Mouse (Mus musculus): ENCODE measurements around the gene Taf10. TPM values are rescaled to one million over a fixed set of nuclear protein-coding genes. Genes with fewer than 3 reads are reported as not detected.

Gene Taf10
- 177 and 188 TPM in 2 replicates for polyA plus RNA-seq (2016; fragmentation: Nextera tagmentation; extraction: Ambion mirVana)

- Histone ChIP-seq H3K27ac (peak within 1 kb of the TSS; percentile 95), H3K4me1 (replicated peaks) (peaks cover 29% of the 10 kb centered on the region), H3K27me3 (ENCODE audit: insufficient read depth, poor library complexity, severe bottlenecking) (no peaks in the 10 kb centered on the region), H3K4me3 (peak within 1 kb of the TSS; percentile 97), H3K36me3 (peaks cover 65% of the 10 kb centered on the region), H3K9me3 (no peaks in the 10 kb centered on the region)
- DNase-seq (ENCODE audit: low spot score) = peak; percentile 92
- WGBS = under 1% methylated on average over 67 of the region's 67 CpGs
These were observed at the start of gene Taf10 for GRCm38 (mm10) chr7:105743926-105744590. Gene Taf10, minus strand, starts transcription at chr7:105744361.

GRCm38 (mm10) chr7:105793701-105794100 is 49.5 kb upstream of the Taf10 start:
- Histone ChIP-seq H3K4me3 (no peak overlapping the region), H3K4me1 (replicated peaks) (peaks cover 4% of the 10 kb centered on the region; the same call in 1 of the 2 replicates), H3K27ac (no peak overlapping the region; the same call in 1 of the 2 replicates), H3K9me3 (no peaks in the 10 kb centered on the region), H3K27me3 (ENCODE audit: insufficient read depth, poor library complexity, severe bottlenecking) (peaks cover 26% of the 10 kb centered on the region), H3K36me3 (no peaks in the 10 kb centered on the region)
- WGBS = 77% methylated on average over 7 of the region's 7 CpGs
- no peak for DNase-seq (ENCODE audit: low spot score)

- peaks cover 33% of the 10 kb centered on the region for H3K27me3 ChIP-seq (ENCODE audit: insufficient read depth, poor library complexity, severe bottlenecking)
- 0 out of 2 replicates have a peak, but pooled peaks cover under 1% of the 10 kb centered on the region for H3K36me3 ChIP-seq
- no peaks in the 10 kb centered on the region for H3K9me3 ChIP-seq
- no peak overlapping the region for H3K4me3 ChIP-seq
- H3K4me1 ChIP-seq (replicated peaks) = peaks cover 28% of the 10 kb centered on the region
- no peak for DNase-seq (ENCODE audit: low spot score)
- WGBS = 91% methylated on average over 1 of the region's 1 CpGs
- no peak overlapping the region for H3K27ac ChIP-seq
These were observed 47.0 kb upstream of the Taf10 start for GRCm38 (mm10) chr7:105791147-105791546.

- peak within 1 kb of the TSS; percentile 99 for H3K27ac ChIP-seq
- DNase-seq (ENCODE audit: low spot score) = peak; percentile 61
- peaks cover 33% of the 10 kb centered on the region for H3K27me3 ChIP-seq (ENCODE audit: insufficient read depth, poor library complexity, severe bottlenecking)
- under 1% methylated on average over 85 of the region's 97 CpGs for WGBS
- peak within 1 kb of the TSS; percentile 93 for H3K4me3 ChIP-seq
- H3K9me3 ChIP-seq = no peaks in the 10 kb centered on the region
- peaks cover 60% of the 10 kb centered on the region for H3K4me1 ChIP-seq (replicated peaks)
- H3K36me3 ChIP-seq = peaks cover 29% of the 10 kb centered on the region
These were observed 43.4 kb upstream of the Taf10 start, which contains the start of gene Dchs1 for GRCm38 (mm10) chr7:105787285-105788140. Gene Dchs1, minus strand, starts transcription at chr7:105787654.

- H3K27ac ChIP-seq = peak overlapping the region; percentile 99
- H3K4me3 ChIP-seq = peak overlapping the region; percentile 93
- WGBS = 5% methylated on average over 20 of the region's 20 CpGs
- H3K4me1 ChIP-seq (replicated peaks) = peaks cover 61% of the 10 kb centered on the region
- no peaks in the 10 kb centered on the region for H3K9me3 ChIP-seq
- DNase-seq (ENCODE audit: low spot score) = peak; percentile 54
- peaks cover 37% of the 10 kb centered on the region for H3K36me3 ChIP-seq
- peaks cover 33% of the 10 kb centered on the region for H3K27me3 ChIP-seq (ENCODE audit: insufficient read depth, poor library complexity, severe bottlenecking)
These were observed 42.5 kb upstream of the Taf10 start for GRCm38 (mm10) chr7:105786506-105787284.

GRCm38 (mm10) chr7:105784556-105784955 is 40.4 kb upstream of the Taf10 start:
- Histone ChIP-seq H3K36me3 (peaks cover 58% of the 10 kb centered on the region), H3K27ac (0 out of 2 replicates have a peak overlapping the region, but pooled peaks have one; percentile 12), H3K4me1 (replicated peaks) (peaks cover 61% of the 10 kb centered on the region), H3K4me3 (peak overlapping the region; percentile 22), H3K27me3 (ENCODE audit: insufficient read depth, poor library complexity, severe bottlenecking) (peaks cover 16% of the 10 kb centered on the region), H3K9me3 (no peaks in the 10 kb centered on the region)
- WGBS = 15% methylated on average over 4 of the region's 4 CpGs
- no peak for DNase-seq (ENCODE audit: low spot score)

- H3K27me3 ChIP-seq (ENCODE audit: insufficient read depth, poor library complexity, severe bottlenecking) = peaks cover 9% of the 10 kb centered on the region
- H3K36me3 ChIP-seq = peaks cover 65% of the 10 kb centered on the region
- H3K4me3 ChIP-seq = no peak overlapping the region
- H3K27ac ChIP-seq = no peak overlapping the region
- DNase-seq (ENCODE audit: low spot score) = no peak
- no peaks in the 10 kb centered on the region for H3K9me3 ChIP-seq
- 43% methylated on average over 4 of the region's 4 CpGs for WGBS
- H3K4me1 ChIP-seq (replicated peaks) = peaks cover 68% of the 10 kb centered on the region
These were observed 39.7 kb upstream of the Taf10 start for GRCm38 (mm10) chr7:105783861-105784260.

- Histone ChIP-seq H3K4me1 (replicated peaks) (peaks cover 48% of the 10 kb centered on the region), H3K4me3 (peak overlapping the region; percentile 34), H3K27me3 (ENCODE audit: insufficient read depth, poor library complexity, severe bottlenecking) (no peaks in the 10 kb centered on the region), H3K36me3 (peaks cover 78% of the 10 kb centered on the region), H3K9me3 (no peaks in the 10 kb centered on the region), H3K27ac (peak overlapping the region; percentile 82)
- no peak for DNase-seq (ENCODE audit: low spot score)
- WGBS = 51% methylated on average over 4 of the region's 4 CpGs
These were observed 34.5 kb upstream of the Taf10 start for GRCm38 (mm10) chr7:105778553-105779265.

- Histone ChIP-seq H3K9me3 (no peaks in the 10 kb centered on the region), H3K27me3 (ENCODE audit: insufficient read depth, poor library complexity, severe bottlenecking) (no peaks in the 10 kb centered on the region), H3K36me3 (peaks cover 75% of the 10 kb centered on the region), H3K4me1 (replicated peaks) (peaks cover 40% of the 10 kb centered on the region), H3K27ac (peak overlapping the region; percentile 82), H3K4me3 (peak overlapping the region; percentile 34)
- DNase-seq (ENCODE audit: low spot score) = peak; percentile 73
- 51% methylated on average over 13 of the region's 13 CpGs for WGBS
These were observed 33.8 kb upstream of the Taf10 start for GRCm38 (mm10) chr7:105777797-105778552.

GRCm38 (mm10) chr7:105777316-105777715 is 33.2 kb upstream of the Taf10 start:
- peaks cover 75% of the 10 kb centered on the region for H3K36me3 ChIP-seq
- WGBS = 88% methylated on average over 1 of the region's 1 CpGs
- peaks cover 35% of the 10 kb centered on the region for H3K4me1 ChIP-seq (replicated peaks)
- no peak overlapping the region; the same call in 1 of the 2 replicates for H3K4me3 ChIP-seq
- no peaks in the 10 kb centered on the region for H3K9me3 ChIP-seq
- DNase-seq (ENCODE audit: low spot score) = no peak
- no peaks in the 10 kb centered on the region for H3K27me3 ChIP-seq (ENCODE audit: insufficient read depth, poor library complexity, severe bottlenecking)
- peak overlapping the region; percentile 82; the same call in 1 of the 2 replicates for H3K27ac ChIP-seq

- no peak overlapping the region for H3K27ac ChIP-seq
- H3K27me3 ChIP-seq (ENCODE audit: insufficient read depth, poor library complexity, severe bottlenecking) = no peaks in the 10 kb centered on the region
- DNase-seq (ENCODE audit: low spot score) = no peak
- H3K4me3 ChIP-seq = no peak overlapping the region
- no peaks in the 10 kb centered on the region for H3K9me3 ChIP-seq
- H3K36me3 ChIP-seq = peaks cover 75% of the 10 kb centered on the region
- H3K4me1 ChIP-seq (replicated peaks) = peaks cover 35% of the 10 kb centered on the region
- 89% methylated on average over 2 of the region's 2 CpGs for WGBS
These were observed 31.9 kb upstream of the Taf10 start for GRCm38 (mm10) chr7:105776026-105776425.

Data from hindbrain, embryonic 10.5 days (tissue).